Mouse (Mus musculus) kidney, embryonic 14.5 days (tissue): ENCODE results near the gene Mef2c. TPM values are rescaled to one million over a fixed set of nuclear protein-coding genes. Genes with fewer than 3 reads are reported as not detected.

Experiments used
- ATAC-seq: fragments of 200-750 bp; cut with Nextera tagmentation; 2 replicates; pipeline ENCODE4 v1.8.0; 2017; ENCODE audit warnings: moderate number of reproducible peaks, mild to moderate bottlenecking, moderate TSS enrichment, moderate library complexity; ENCODE audit not compliant: low FRiP score, low TSS enrichment
- H3K27ac ChIP-seq: fragments of 300-500 bp; sonication (generic); 2 replicates; pipeline ENCODE4 v1.5.1; 2014; ENCODE audit warnings: low read depth, mild to moderate bottlenecking, low read length, moderate library complexity, mixed read lengths
- H3K27me3 ChIP-seq: fragments of 300-500 bp; sonication (generic); 2 replicates; pipeline ENCODE4 v1.6.1; 2014; ENCODE audit warnings: mild to moderate bottlenecking, low read length; ENCODE audit not compliant: control insufficient read depth, insufficient read depth
- H3K36me3 ChIP-seq: fragments of 300-500 bp; sonication (generic); 2 replicates; pipeline ENCODE4 v1.6.1; 2014; ENCODE audit warnings: low read length, mixed read lengths; ENCODE audit not compliant: control insufficient read depth, insufficient read depth
- H3K4me1 ChIP-seq: fragments of 300-500 bp; sonication (generic); 2 replicates; pipeline ENCODE4 v1.6.1; 2014; ENCODE audit warnings: low read length, mixed read lengths; ENCODE audit not compliant: control insufficient read depth, insufficient read depth
- H3K4me2 ChIP-seq: fragments of 300-500 bp; sonication (generic); replicated peaks from 2 replicates; pipeline ENCODE4 v1.6.1; 2014; ENCODE audit warnings: low read depth, mild to moderate bottlenecking, low read length
- H3K4me3 ChIP-seq: fragments of 300-500 bp; sonication (generic); 2 replicates; pipeline ENCODE4 v1.5.1; 2014; ENCODE audit warnings: mild to moderate bottlenecking, low read length
- H3K9ac ChIP-seq: fragments of 300-500 bp; sonication (generic); 2 replicates; pipeline ENCODE4 v1.6.1; 2014; ENCODE audit warnings: low read depth, mild to moderate bottlenecking, low read length, moderate library complexity
- H3K9me3 ChIP-seq: fragments of 300-500 bp; sonication (generic); 2 replicates; pipeline ENCODE4 v1.6.1; 2016; ENCODE audit warnings: low read length; ENCODE audit not compliant: control insufficient read depth
- WGBS: fragments of 180-500 bp; shearing (Covaris S2); extraction: QIAGEN DNeasy Blood & Tissue Kit; methylation state at CpG from one replicate; pipeline ENCODE4 v1.1.7; 2014; 5-methylcytosine and 5-hydroxymethylcytosine counted together
- polyA plus RNA-seq: library from polyadenylated mRNA; unstranded; fragments of >200 nt; fragmentation: Nextera tagmentation; extraction: Ambion mirVana; gene quantifications from 2 replicates; pipeline ENCODE4 v1.2.1, GENCODE M21; 2014

Mef2c gene
- polyA plus RNA-seq, 1 experiment from 2014 or later = 54.8 TPM

DNA sequence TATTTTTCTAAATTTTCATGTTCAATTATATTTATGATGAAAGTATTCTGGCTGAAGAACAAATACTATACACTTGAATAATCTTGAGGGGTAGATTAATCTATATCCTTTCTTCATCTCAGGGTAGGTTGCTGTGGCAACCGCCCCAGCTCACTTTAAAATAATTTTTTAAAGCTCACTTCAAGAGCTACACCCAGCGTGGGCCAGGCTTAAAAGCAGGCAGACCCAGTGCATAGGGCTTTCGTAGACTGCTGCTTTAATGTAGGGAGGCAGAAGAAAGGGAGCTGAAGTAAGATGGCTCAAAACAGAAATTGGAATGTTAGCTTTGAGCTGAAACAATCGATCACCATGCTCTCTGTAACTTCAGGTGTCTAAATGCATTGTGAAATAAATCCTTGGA lies 17.0 kb downstream of the Mef2c start:
- Histone ChIP-seq H3K27me3 (no peaks in the 10 kb centered on the region), H3K4me1 (no peaks in the 10 kb centered on the region), H3K27ac (no peak overlapping the region), H3K36me3 (no peaks in the 10 kb centered on the region), H3K4me2 (no peak overlapping the region), H3K9me3 (no peaks in the 10 kb centered on the region), H3K4me3 (no peak overlapping the region), H3K9ac (no peak overlapping the region)
- ATAC-seq = no peak
- WGBS = 82% methylated on average over 4 of the region's 4 CpGs

GRCm38 (mm10) chr13:83523232-83523969 lies 19.6 kb downstream of the Mef2c start:
- no peaks in the 10 kb centered on the region for H3K36me3 ChIP-seq
- peak; percentile 85 for ATAC-seq
- no peaks in the 10 kb centered on the region for H3K27me3 ChIP-seq
- peak overlapping the region; percentile 58; the same call in 1 of the 2 replicates for H3K9ac ChIP-seq
- no peaks in the 10 kb centered on the region for H3K9me3 ChIP-seq
- peak overlapping the region; percentile 64 for H3K4me3 ChIP-seq
- peak overlapping the region; percentile 80 for H3K4me2 ChIP-seq
- H3K4me1 ChIP-seq = no peaks in the 10 kb centered on the region
- H3K27ac ChIP-seq = peak overlapping the region; percentile 76; the same call in 1 of the 2 replicates
- WGBS = 1% methylated on average over 34 of the region's 35 CpGs

DNA sequence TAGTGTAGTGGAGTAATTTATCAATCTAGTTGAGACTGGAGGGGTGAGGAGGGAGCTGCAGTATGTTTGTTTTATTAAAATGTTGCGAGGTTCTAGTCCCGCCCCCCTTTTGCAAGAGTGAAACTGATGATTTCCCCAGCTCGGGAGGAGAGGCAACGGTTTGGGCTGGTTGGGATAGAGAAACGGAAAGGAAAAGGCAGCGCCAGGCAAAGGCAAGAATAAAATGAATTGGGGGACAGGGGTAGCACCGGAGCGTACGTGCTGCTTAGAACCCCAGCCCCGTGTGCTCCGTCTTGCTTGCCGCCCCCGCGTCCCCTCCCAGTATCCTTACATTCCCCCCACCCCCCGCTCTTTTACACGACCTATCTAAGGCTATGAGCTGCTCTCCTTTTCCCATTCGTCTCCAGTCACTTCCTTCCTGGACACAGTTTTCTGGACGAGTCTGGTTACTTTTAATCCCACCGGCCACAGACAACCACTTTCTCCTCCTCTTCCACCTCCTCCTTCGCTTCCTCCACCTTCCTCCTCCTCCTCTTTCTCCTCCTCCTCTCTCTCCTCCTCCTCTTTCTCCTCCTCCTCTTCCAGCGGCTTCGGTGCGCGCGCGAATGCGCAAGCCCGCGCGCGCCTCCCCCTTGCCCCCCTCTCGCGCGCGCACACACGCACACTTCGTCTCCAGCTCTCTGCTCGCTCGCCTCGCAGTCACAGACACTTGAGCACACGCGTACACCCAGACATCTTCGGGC lies 20.5 kb downstream of the Mef2c start:
- Histone ChIP-seq H3K9ac (peak overlapping the region; percentile 58), H3K4me3 (peak overlapping the region; percentile 64), H3K36me3 (no peaks in the 10 kb centered on the region), H3K9me3 (no peaks in the 10 kb centered on the region), H3K4me2 (peak overlapping the region; percentile 80), H3K27me3 (no peaks in the 10 kb centered on the region), H3K27ac (peak overlapping the region; percentile 76; the same call in 1 of the 2 replicates), H3K4me1 (no peaks in the 10 kb centered on the region)
- ATAC-seq = peak; percentile 85
- WGBS = under 1% methylated on average over 42 of the region's 43 CpGs

DNA sequence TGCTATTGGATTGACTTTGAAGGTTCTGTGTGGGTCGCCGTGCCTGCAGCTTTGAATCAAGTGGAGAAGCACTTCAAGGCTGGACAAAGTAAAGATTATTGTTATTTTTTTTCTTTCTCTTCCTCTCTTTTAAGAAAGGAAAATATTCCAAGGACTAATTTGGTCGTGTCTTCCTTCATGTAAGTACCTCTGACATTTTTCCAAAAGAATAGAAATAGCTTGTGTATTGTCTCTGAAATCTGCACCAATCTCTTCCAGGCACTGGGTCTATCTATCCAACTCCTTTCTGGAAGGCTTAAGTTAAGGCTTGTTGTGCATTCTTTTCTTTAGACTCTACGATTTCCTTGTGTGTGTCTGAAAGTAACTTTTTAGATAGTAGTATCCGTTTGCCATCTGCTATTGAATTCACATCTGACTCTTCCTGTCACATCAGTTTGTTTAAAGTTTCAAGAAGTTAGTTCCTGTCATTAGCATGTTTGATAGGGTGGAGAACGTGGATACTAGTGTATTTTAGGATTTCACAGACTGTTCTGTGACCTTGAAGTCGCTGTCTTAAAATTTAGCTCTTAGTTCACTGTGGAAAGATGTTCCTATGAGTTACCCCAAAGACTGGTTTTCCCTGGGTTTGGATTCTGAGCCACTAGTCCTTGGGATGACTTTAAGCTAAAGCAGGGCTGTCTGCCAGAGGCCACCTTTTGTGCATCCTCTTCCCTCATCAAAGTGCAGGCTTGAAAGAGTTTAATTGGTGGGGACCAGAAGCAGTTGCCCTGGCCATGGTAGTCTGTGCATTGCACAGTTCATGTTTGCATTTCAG lies 21.3 kb downstream of the Mef2c start:
- no peak for ATAC-seq
- Histone ChIP-seq H3K4me3 (peak overlapping the region; percentile 64), H3K9me3 (no peaks in the 10 kb centered on the region), H3K36me3 (no peaks in the 10 kb centered on the region), H3K27me3 (no peaks in the 10 kb centered on the region), H3K27ac (peak overlapping the region; percentile 76; the same call in 1 of the 2 replicates), H3K4me2 (peak overlapping the region; percentile 80), H3K4me1 (no peaks in the 10 kb centered on the region), H3K9ac (peak overlapping the region; percentile 58)
- WGBS = 15% methylated on average over 7 of the region's 7 CpGs

GRCm38 (mm10) chr13:83525716-83526005 lies 21.8 kb downstream of the Mef2c start:
- Histone ChIP-seq H3K27me3 (no peaks in the 10 kb centered on the region), H3K4me1 (no peaks in the 10 kb centered on the region), H3K4me3 (peak overlapping the region; percentile 64), H3K4me2 (peak overlapping the region; percentile 80), H3K9ac (peak overlapping the region; percentile 58; the same call in 1 of the 2 replicates), H3K36me3 (no peaks in the 10 kb centered on the region), H3K9me3 (no peaks in the 10 kb centered on the region), H3K27ac (no peak overlapping the region)
- WGBS = 67% methylated on average over 2 of the region's 2 CpGs
- ATAC-seq = no peak

GRCm38 (mm10) chr13:83526066-83526465 lies 22.2 kb downstream of the Mef2c start:
- Histone ChIP-seq H3K9me3 (no peaks in the 10 kb centered on the region), H3K9ac (peak overlapping the region; percentile 58; the same call in 1 of the 2 replicates), H3K27me3 (no peaks in the 10 kb centered on the region), H3K4me2 (peak overlapping the region; percentile 80), H3K4me3 (peak overlapping the region; percentile 64), H3K27ac (no peak overlapping the region), H3K4me1 (no peaks in the 10 kb centered on the region), H3K36me3 (no peaks in the 10 kb centered on the region)
- WGBS = 50% methylated on average over 6 of the region's 6 CpGs
- no peak for ATAC-seq

GRCm38 (mm10) chr13:83527921-83528320 lies 24.1 kb downstream of the Mef2c start:
- H3K4me1 ChIP-seq = no peaks in the 10 kb centered on the region
- H3K9ac ChIP-seq = no peak overlapping the region
- H3K4me2 ChIP-seq = peak overlapping the region; percentile 6; the same call in 1 of the 2 replicates
- ATAC-seq = no peak
- 80% methylated on average over 9 of the region's 9 CpGs for WGBS
- H3K9me3 ChIP-seq = no peaks in the 10 kb centered on the region
- H3K4me3 ChIP-seq = no peak overlapping the region; the same call in 1 of the 2 replicates
- no peaks in the 10 kb centered on the region for H3K27me3 ChIP-seq
- H3K27ac ChIP-seq = no peak overlapping the region
- no peaks in the 10 kb centered on the region for H3K36me3 ChIP-seq

GRCm38 (mm10) chr13:83529729-83530314 lies 26.0 kb downstream of the Mef2c start:
- Histone ChIP-seq H3K36me3 (no peaks in the 10 kb centered on the region), H3K9ac (no peak overlapping the region), H3K9me3 (no peaks in the 10 kb centered on the region), H3K27me3 (no peaks in the 10 kb centered on the region), H3K4me1 (no peaks in the 10 kb centered on the region), H3K4me3 (no peak overlapping the region), H3K27ac (no peak overlapping the region), H3K4me2 (no peak overlapping the region; the same call in 1 of the 2 replicates)
- ATAC-seq = no peak
- WGBS = 60% methylated on average over 8 of the region's 8 CpGs
